Mouse (Mus musculus) liver, embryonic 11.5 days (tissue): ENCODE measurements at regions not wholly inside any gene's neighbourhood (a gene's known extent, or its start where the extent isn't known, plus 50 kb on each side); places are given as distances from the start of the nearest gene placed in this dataset.

ENCODE experiments used
- ATAC-seq: fragments of 200-750 bp; cut with Nextera tagmentation; replicated peaks from 2 replicates; pipeline ENCODE4 v1.8.0; 2017; ENCODE audit warnings: moderate number of reproducible peaks, mild to moderate bottlenecking, moderate TSS enrichment, moderate library complexity; ENCODE audit not compliant: low FRiP score
- DNase-seq: peaks from one replicate; pipeline ENCODE4 v3.0.0-alpha.2; 2017; ENCODE audit warnings: low spot score
- H3K27ac ChIP-seq: fragments of 300-500 bp; sonication (generic); 2 replicates; pipeline ENCODE4 v1.5.1; 2014; ENCODE audit warnings: mild to moderate bottlenecking, low read depth, low read length, control low read depth
- H3K27me3 ChIP-seq: fragments of 300-500 bp; sonication (generic); replicated peaks from 2 replicates; pipeline ENCODE4 v1.6.1; 2014; ENCODE audit warnings: low read length, mixed read lengths; ENCODE audit not compliant: control insufficient read depth, insufficient read depth
- H3K36me3 ChIP-seq: fragments of 300-500 bp; sonication (generic); 2 replicates; pipeline ENCODE4 v1.6.1; 2014; ENCODE audit warnings: mild to moderate bottlenecking, low read length, moderate library complexity, mixed read lengths; ENCODE audit not compliant: control insufficient read depth, insufficient read depth
- H3K4me1 ChIP-seq: fragments of 300-500 bp; sonication (generic); replicated peaks from 2 replicates; pipeline ENCODE4 v1.6.1; 2014; ENCODE audit warnings: low read length, mixed read lengths; ENCODE audit not compliant: control insufficient read depth, insufficient read depth
- H3K4me2 ChIP-seq: fragments of 300-500 bp; sonication (generic); 2 replicates; pipeline ENCODE4 v1.6.1; 2014; ENCODE audit warnings: mild to moderate bottlenecking, control low read depth, moderate library complexity
- H3K4me3 ChIP-seq: fragments of 300-500 bp; sonication (generic); 2 replicates; pipeline ENCODE4 v1.5.1; 2014; ENCODE audit warnings: low read depth, low read length, control low read depth
- H3K9ac ChIP-seq: fragments of 300-500 bp; sonication (generic); 2 replicates; pipeline ENCODE4 v1.6.1; 2014; ENCODE audit warnings: low read depth, low read length, control low read depth
- H3K9me3 ChIP-seq: fragments of 300-500 bp; sonication (generic); 2 replicates; pipeline ENCODE4 v1.6.1; 2016; ENCODE audit warnings: low read length, inconsistent platforms, mixed read lengths; ENCODE audit not compliant: control insufficient read depth
- WGBS: fragments of 180-500 bp; shearing (Covaris S2); extraction: QIAGEN DNeasy Blood & Tissue Kit; methylation state at CpG from one replicate; pipeline ENCODE4 v1.1.7; 2014; 5-methylcytosine and 5-hydroxymethylcytosine counted together

DNA sequence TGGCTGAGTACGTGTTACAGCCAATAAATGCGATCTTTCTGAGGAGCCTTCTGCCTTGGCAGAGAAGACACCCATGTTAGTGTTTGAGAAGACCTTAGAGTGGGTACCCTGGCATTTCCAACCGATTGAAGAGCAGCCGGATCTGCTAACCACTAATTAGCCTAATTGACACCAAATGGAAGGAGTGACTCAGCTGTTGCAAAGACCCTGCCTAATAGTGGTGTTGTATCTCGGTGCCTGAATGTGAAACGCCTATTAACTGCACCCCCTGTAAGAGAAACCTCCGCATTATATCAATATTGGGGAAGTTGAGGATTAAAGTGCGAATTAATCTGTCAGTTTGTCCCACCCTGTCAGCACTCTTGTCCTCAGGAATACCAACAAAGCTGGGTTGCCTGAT, 253.1 kb upstream of the Fam241a start:
- Histone ChIP-seq H3K4me2 (no peak overlapping the region), H3K9ac (no peak overlapping the region), H3K9me3 (no peaks in the 10 kb centered on the region), H3K36me3 (no peaks in the 10 kb centered on the region), H3K27me3 (no peaks in the 10 kb centered on the region), H3K4me1 (no peaks in the 10 kb centered on the region), H3K27ac (no peak overlapping the region), H3K4me3 (no peak overlapping the region)
- ATAC-seq (no peak), DNase-seq (no peak)
- WGBS, result 65% methylated on average over 8 of the region's 8 CpGs

GRCm38 (mm10) chr3:128145329-128145728, 249.2 kb upstream of the Fam241a start:
- Histone ChIP-seq H3K9me3 (no peaks in the 10 kb centered on the region), H3K4me3 (no peak overlapping the region), H3K36me3 (no peaks in the 10 kb centered on the region), H3K27ac (no peak overlapping the region), H3K4me1 (no peaks in the 10 kb centered on the region), H3K27me3 (no peaks in the 10 kb centered on the region), H3K4me2 (no peak overlapping the region), H3K9ac (no peak overlapping the region)
- WGBS, result 80% methylated on average over 7 of the region's 7 CpGs
- ATAC-seq (no peak), DNase-seq (no peak)

DNA sequence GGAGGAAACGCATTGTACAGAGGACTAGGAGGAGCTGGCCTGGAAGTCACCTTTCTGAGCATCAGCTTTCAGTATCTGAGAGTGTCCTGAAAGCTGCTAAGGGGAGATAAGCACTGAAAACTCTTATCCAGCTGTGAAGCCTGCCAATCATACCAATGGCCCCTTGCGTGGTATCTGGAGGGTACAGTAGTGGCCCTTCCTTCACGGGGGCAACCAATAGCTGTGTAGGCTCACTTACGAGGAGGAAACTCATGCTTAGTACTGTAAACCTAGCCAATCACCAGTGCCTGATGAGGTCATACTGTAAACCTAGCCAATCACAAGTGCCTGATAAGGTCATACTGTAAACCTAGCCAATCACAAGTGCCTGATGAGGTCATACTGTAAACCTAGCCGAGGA, 231.7 kb upstream of the Fam241a start:
- ATAC-seq (peak; percentile 64), DNase-seq (no peak)
- no peak overlapping the region for H3K9ac ChIP-seq
- H3K4me1 ChIP-seq, result no peaks in the 10 kb centered on the region
- H3K9me3 ChIP-seq, result no peaks in the 10 kb centered on the region
- WGBS, result 64% methylated on average over 5 of the region's 5 CpGs
- H3K27ac ChIP-seq, result no peak overlapping the region
- no peak overlapping the region for H3K4me3 ChIP-seq
- no peaks in the 10 kb centered on the region for H3K36me3 ChIP-seq
- no peaks in the 10 kb centered on the region for H3K27me3 ChIP-seq
- no peak overlapping the region for H3K4me2 ChIP-seq

DNA sequence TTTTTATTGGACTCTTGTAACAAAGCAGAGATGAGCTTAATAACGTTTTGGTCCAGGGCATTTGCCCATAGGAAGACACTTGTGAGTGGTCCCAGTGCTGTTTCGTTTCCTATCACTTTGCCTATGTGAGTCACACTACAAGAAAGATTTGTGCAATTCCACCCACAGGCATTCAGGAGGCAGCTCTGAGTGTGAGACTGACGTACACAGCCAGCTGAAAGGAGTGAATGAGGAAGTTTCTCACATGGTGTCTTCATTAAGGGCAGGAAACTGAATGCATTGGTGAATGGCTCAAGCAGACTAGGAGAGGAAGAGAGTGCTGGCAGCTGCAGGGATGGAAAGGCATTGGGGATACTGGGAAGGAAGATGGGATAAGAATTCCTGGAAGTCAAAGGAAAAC, 230.5 kb upstream of the Fam241a start:
- WGBS, result 38% methylated on average over 3 of the region's 3 CpGs
- Histone ChIP-seq H3K4me2 (no peak overlapping the region), H3K27ac (no peak overlapping the region), H3K27me3 (no peaks in the 10 kb centered on the region), H3K9ac (no peak overlapping the region), H3K36me3 (no peaks in the 10 kb centered on the region), H3K4me1 (no peaks in the 10 kb centered on the region), H3K9me3 (no peaks in the 10 kb centered on the region), H3K4me3 (no peak overlapping the region)
- ATAC-seq (no peak; the same call in 1 of the 2 replicates), DNase-seq (no peak)

DNA sequence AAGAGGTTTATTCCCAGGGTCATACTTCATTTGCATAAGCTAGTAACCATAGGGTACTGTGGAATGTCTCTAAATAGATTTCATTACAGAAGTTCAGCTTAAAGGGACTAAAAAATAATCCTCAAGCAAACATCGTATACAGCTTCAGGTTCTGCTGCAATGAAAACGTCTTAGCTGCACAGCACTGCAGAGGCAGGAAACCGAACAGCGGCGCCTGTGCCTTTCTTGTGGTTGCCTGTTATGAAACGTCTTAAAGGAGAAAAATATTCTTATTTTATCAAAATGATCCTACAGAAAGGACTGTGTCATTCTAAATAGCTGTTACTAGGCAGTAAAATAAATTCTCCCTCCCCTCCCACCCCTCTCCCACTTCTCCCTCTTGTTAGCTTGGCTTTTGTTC, 226.0 kb upstream of the Fam241a start:
- no peak overlapping the region for H3K9ac ChIP-seq
- H3K27ac ChIP-seq, result no peak overlapping the region
- H3K9me3 ChIP-seq, result no peaks in the 10 kb centered on the region
- ATAC-seq, result no peak
- H3K27me3 ChIP-seq, result no peaks in the 10 kb centered on the region
- WGBS, result 73% methylated on average over 6 of the region's 6 CpGs
- H3K4me1 ChIP-seq, result no peaks in the 10 kb centered on the region
- no peaks in the 10 kb centered on the region for H3K36me3 ChIP-seq
- no peak overlapping the region for H3K4me3 ChIP-seq
- DNase-seq, result no peak
- no peak overlapping the region for H3K4me2 ChIP-seq

DNA sequence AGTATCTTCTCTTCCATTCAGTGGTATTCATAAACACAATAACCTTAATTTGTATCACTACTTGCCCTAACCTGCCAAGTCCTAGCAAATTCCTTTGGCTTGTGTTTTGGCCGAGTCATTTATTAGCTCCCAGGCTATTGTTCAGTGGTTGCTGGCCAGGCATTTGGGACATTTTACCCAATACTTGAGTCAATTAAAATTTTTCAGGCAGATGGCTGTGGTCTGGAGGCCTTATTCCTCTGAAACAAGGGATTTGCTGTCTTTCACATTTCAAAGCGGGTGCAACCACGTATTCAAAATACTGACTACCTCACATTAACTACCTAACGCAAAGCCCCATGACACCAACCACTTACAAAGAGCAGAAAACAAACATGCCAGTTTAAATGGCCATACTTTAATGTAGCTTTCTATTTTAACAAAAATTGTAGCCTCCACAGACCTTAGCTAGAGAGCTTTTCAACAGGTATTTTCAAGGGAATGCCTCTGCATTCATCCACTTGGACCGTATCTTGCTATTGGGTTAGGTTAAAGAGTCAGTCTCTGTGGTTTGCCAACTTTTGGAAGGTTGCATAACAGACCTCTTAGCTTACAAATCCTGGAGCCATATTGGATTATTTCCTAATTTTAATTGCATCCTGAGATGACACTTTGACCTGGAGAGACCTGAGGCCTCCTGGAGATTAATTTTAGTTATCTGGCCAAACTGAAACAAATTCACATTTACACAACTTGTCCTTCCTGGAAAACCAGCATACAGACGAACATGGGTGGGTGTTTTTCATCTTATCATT, 224.7 kb upstream of the Fam241a start:
- Histone ChIP-seq H3K36me3 (no peaks in the 10 kb centered on the region), H3K4me1 (no peaks in the 10 kb centered on the region), H3K4me3 (no peak overlapping the region), H3K9me3 (no peaks in the 10 kb centered on the region), H3K27me3 (no peaks in the 10 kb centered on the region), H3K27ac (no peak overlapping the region), H3K9ac (no peak overlapping the region), H3K4me2 (no peak overlapping the region)
- DNase-seq, result no peak
- 86% methylated on average over 6 of the region's 6 CpGs for WGBS
- no peak for ATAC-seq

DNA sequence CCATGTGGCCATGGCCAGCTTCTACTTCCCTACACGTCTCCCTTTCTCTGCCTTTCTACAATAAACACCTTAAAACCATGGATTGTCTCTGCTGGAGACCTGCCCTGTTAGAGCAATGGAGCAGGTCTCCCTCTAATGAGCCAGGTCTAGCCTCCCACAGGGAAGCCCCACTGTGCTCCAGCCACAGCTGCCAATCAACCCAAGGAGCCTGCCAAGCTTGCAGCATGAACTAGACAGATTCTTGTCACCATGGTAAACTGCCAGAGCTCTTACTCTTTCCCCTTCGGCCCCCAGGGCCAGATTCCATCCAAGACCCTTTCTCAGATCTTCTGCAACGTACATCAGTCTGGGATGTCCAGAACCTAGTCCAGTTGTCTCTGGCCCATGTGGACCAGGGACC, 217.1 kb upstream of the Fam241a start:
- no peaks in the 10 kb centered on the region for H3K36me3 ChIP-seq
- no peak overlapping the region for H3K4me2 ChIP-seq
- H3K4me1 ChIP-seq, result no peaks in the 10 kb centered on the region
- H3K27me3 ChIP-seq, result no peaks in the 10 kb centered on the region
- no peak overlapping the region for H3K27ac ChIP-seq
- H3K4me3 ChIP-seq, result no peak overlapping the region
- H3K9me3 ChIP-seq, result peaks cover 2% of the 10 kb centered on the region; the same call in 1 of the 2 replicates
- ATAC-seq (no peak), DNase-seq (no peak)
- WGBS, result 61% methylated on average over 3 of the region's 3 CpGs
- H3K9ac ChIP-seq, result no peak overlapping the region

- no peak for DNase-seq
- no peaks in the 10 kb centered on the region for H3K36me3 ChIP-seq
- no peak overlapping the region for H3K9ac ChIP-seq
- peaks cover 2% of the 10 kb centered on the region; the same call in 1 of the 2 replicates for H3K9me3 ChIP-seq
- ATAC-seq, result no peak
- H3K27ac ChIP-seq, result no peak overlapping the region
- no peaks in the 10 kb centered on the region for H3K27me3 ChIP-seq
- WGBS, result 72% methylated on average over 2 of the region's 2 CpGs
- no peaks in the 10 kb centered on the region for H3K4me1 ChIP-seq
- H3K4me2 ChIP-seq, result no peak overlapping the region
- no peak overlapping the region for H3K4me3 ChIP-seq
These were observed 214.3 kb upstream of the Fam241a start for GRCm38 (mm10) chr3:128110406-128110805.

GRCm38 (mm10) chr3:128104516-128104915, 208.4 kb upstream of the Fam241a start:
- WGBS, result 86% methylated on average over 6 of the region's 6 CpGs
- H3K36me3 ChIP-seq, result no peaks in the 10 kb centered on the region
- H3K4me2 ChIP-seq, result no peak overlapping the region
- no peaks in the 10 kb centered on the region for H3K27me3 ChIP-seq
- ATAC-seq (no peak), DNase-seq (no peak)
- H3K4me3 ChIP-seq, result no peak overlapping the region
- no peaks in the 10 kb centered on the region for H3K4me1 ChIP-seq
- H3K9me3 ChIP-seq, result no peaks in the 10 kb centered on the region
- H3K27ac ChIP-seq, result no peak overlapping the region
- H3K9ac ChIP-seq, result no peak overlapping the region
